Mouse (Mus musculus): ENCODE results near the gene Gpsm2. TPM values are rescaled to one million over a fixed set of nuclear protein-coding genes. Genes with fewer than 3 reads are reported as not detected.

Gene Gpsm2
- total and polyA plus RNA-seq, 3 experiments, result 0.57 to 0.94 (median 0.82) TPM

GRCm38 (mm10) chr3:108739045-108739708 lies 17.1 kb upstream of the Gpsm2 start, which contains the start of gene Aknad1:
Gene Aknad1, plus strand, starts transcription at chr3:108739658.
- Histone ChIP-seq H3K4me3 (no peak within 1 kb of the TSS), H3K27ac (no peak within 1 kb of the TSS), H3K9ac (ENCODE audit: low read depth, low read length) (no peak within 1 kb of the TSS), H3K36me3 (ENCODE audit: control insufficient read depth, insufficient read depth, low read length) (no peaks in the 10 kb centered on the region), H3K27me3 (ENCODE audit: control insufficient read depth, insufficient read depth, low read length) (no peaks in the 10 kb centered on the region; the same call in 1 of the 2 replicates), H3K79me2 (replicated peaks; ENCODE audit: control insufficient read depth, insufficient read depth, low read length) (no peaks in the 10 kb centered on the region), H3K4me1 (ENCODE audit: control insufficient read depth, insufficient read depth, low read length) (no peaks in the 10 kb centered on the region)
- intact Hi-C loops (cut with DNase I), result no loop called here
- TF ChIP-seq CTCF (IDR thresholded peaks at IDR 0.05), result no peak
- TF ChIP-seq EP300 (IDR thresholded peaks at IDR 0.05; ENCODE audit: insufficient read depth, low read depth, low read length), result no peak
- no peak for TF ChIP-seq POLR2A (IDR thresholded peaks at IDR 0.05; ENCODE audit: insufficient read depth, low read depth, low read length)
- WGBS, result 49% methylated on average over 8 of the region's 8 CpGs
- no peak for DNase-seq

- intact Hi-C loops (cut with DNase I), result no loop called here
- 87% methylated on average over 3 of the region's 3 CpGs for WGBS
- TF ChIP-seq CTCF (IDR thresholded peaks at IDR 0.05), result no peak
- TF ChIP-seq POLR2A (IDR thresholded peaks at IDR 0.05; ENCODE audit: insufficient read depth, low read depth, low read length), result no peak
- TF ChIP-seq EP300 (IDR thresholded peaks at IDR 0.05; ENCODE audit: insufficient read depth, low read depth, low read length), result no peak
- DNase-seq, result no peak
- H3K4me1 ChIP-seq (ENCODE audit: control insufficient read depth, insufficient read depth, low read length), result no peaks in the 10 kb centered on the region
- no peak overlapping the region for H3K27ac ChIP-seq
- H3K36me3 ChIP-seq (ENCODE audit: control insufficient read depth, insufficient read depth, low read length), result no peaks in the 10 kb centered on the region
- H3K4me3 ChIP-seq, result no peak overlapping the region
- H3K9ac ChIP-seq (ENCODE audit: low read depth, low read length), result no peak overlapping the region
- no peaks in the 10 kb centered on the region for H3K79me2 ChIP-seq (replicated peaks; ENCODE audit: control insufficient read depth, insufficient read depth, low read length)
- H3K27me3 ChIP-seq (ENCODE audit: control insufficient read depth, insufficient read depth, low read length), result no peaks in the 10 kb centered on the region; the same call in 1 of the 2 replicates
These were observed 15.7 kb upstream of the Gpsm2 start for GRCm38 (mm10) chr3:108737761-108738160.

- H3K4me1 ChIP-seq (ENCODE audit: control insufficient read depth, insufficient read depth, low read length), result no peaks in the 10 kb centered on the region
- no peaks in the 10 kb centered on the region for H3K36me3 ChIP-seq (ENCODE audit: control insufficient read depth, insufficient read depth, low read length)
- DNase-seq, result no peak
- WGBS, result 41% methylated on average over 12 of the region's 12 CpGs
- H3K4me3 ChIP-seq, result no peak overlapping the region
- no peak overlapping the region for H3K27ac ChIP-seq
- H3K9ac ChIP-seq (ENCODE audit: low read depth, low read length), result no peak overlapping the region
- no peak for TF ChIP-seq EP300 (IDR thresholded peaks at IDR 0.05; ENCODE audit: insufficient read depth, low read depth, low read length)
- TF ChIP-seq POLR2A (IDR thresholded peaks at IDR 0.05; ENCODE audit: insufficient read depth, low read depth, low read length), result no peak
- TF ChIP-seq CTCF (IDR thresholded peaks at IDR 0.05), result no peak
- H3K27me3 ChIP-seq (ENCODE audit: control insufficient read depth, insufficient read depth, low read length), result no peaks in the 10 kb centered on the region; the same call in 1 of the 2 replicates
- intact Hi-C loops (cut with DNase I), result no loop called here
- H3K79me2 ChIP-seq (replicated peaks; ENCODE audit: control insufficient read depth, insufficient read depth, low read length), result no peaks in the 10 kb centered on the region
These were observed 8.2 kb upstream of the Gpsm2 start for GRCm38 (mm10) chr3:108730316-108730715.

GRCm38 (mm10) chr3:108727776-108728175 lies 5.7 kb upstream of the Gpsm2 start:
- Histone ChIP-seq H3K79me2 (replicated peaks; ENCODE audit: control insufficient read depth, insufficient read depth, low read length) (no peaks in the 10 kb centered on the region), H3K4me1 (ENCODE audit: control insufficient read depth, insufficient read depth, low read length) (no peaks in the 10 kb centered on the region), H3K9ac (ENCODE audit: low read depth, low read length) (no peak overlapping the region), H3K27ac (no peak overlapping the region), H3K36me3 (ENCODE audit: control insufficient read depth, insufficient read depth, low read length) (no peaks in the 10 kb centered on the region), H3K27me3 (ENCODE audit: control insufficient read depth, insufficient read depth, low read length) (no peaks in the 10 kb centered on the region), H3K4me3 (no peak overlapping the region)
- intact Hi-C loops (cut with DNase I), result no loop called here
- DNase-seq, result no peak
- 74% methylated on average over 3 of the region's 3 CpGs for WGBS
- TF ChIP-seq EP300 (IDR thresholded peaks at IDR 0.05; ENCODE audit: insufficient read depth, low read depth, low read length) (no peak), CTCF (IDR thresholded peaks at IDR 0.05) (no peak), POLR2A (IDR thresholded peaks at IDR 0.05; ENCODE audit: insufficient read depth, low read depth, low read length) (no peak)

- no peak for DNase-seq
- H3K36me3 ChIP-seq (ENCODE audit: control insufficient read depth, insufficient read depth, low read length), result no peaks in the 10 kb centered on the region
- intact Hi-C loops (cut with DNase I), result no loop called here
- no peak for TF ChIP-seq CTCF (IDR thresholded peaks at IDR 0.05)
- TF ChIP-seq POLR2A (IDR thresholded peaks at IDR 0.05; ENCODE audit: insufficient read depth, low read depth, low read length), result no peak
- no peak for TF ChIP-seq EP300 (IDR thresholded peaks at IDR 0.05; ENCODE audit: insufficient read depth, low read depth, low read length)
- H3K9ac ChIP-seq (ENCODE audit: low read depth, low read length), result no peak overlapping the region
- H3K4me3 ChIP-seq, result no peak overlapping the region
- H3K27ac ChIP-seq, result no peak overlapping the region
- no peaks in the 10 kb centered on the region for H3K79me2 ChIP-seq (replicated peaks; ENCODE audit: control insufficient read depth, insufficient read depth, low read length)
- no peaks in the 10 kb centered on the region for H3K4me1 ChIP-seq (ENCODE audit: control insufficient read depth, insufficient read depth, low read length)
- H3K27me3 ChIP-seq (ENCODE audit: control insufficient read depth, insufficient read depth, low read length), result no peaks in the 10 kb centered on the region
These were observed 5.2 kb upstream of the Gpsm2 start for GRCm38 (mm10) chr3:108727344-108727743.

GRCm38 (mm10) chr3:108726413-108726812 lies 4.3 kb upstream of the Gpsm2 start:
- intact Hi-C loops (cut with DNase I), result no loop called here
- Histone ChIP-seq H3K9ac (ENCODE audit: low read depth, low read length) (no peak overlapping the region), H3K4me3 (no peak overlapping the region), H3K79me2 (replicated peaks; ENCODE audit: control insufficient read depth, insufficient read depth, low read length) (no peaks in the 10 kb centered on the region), H3K4me1 (ENCODE audit: control insufficient read depth, insufficient read depth, low read length) (no peaks in the 10 kb centered on the region), H3K36me3 (ENCODE audit: control insufficient read depth, insufficient read depth, low read length) (no peaks in the 10 kb centered on the region), H3K27ac (no peak overlapping the region), H3K27me3 (ENCODE audit: control insufficient read depth, insufficient read depth, low read length) (no peaks in the 10 kb centered on the region)
- TF ChIP-seq EP300 (IDR thresholded peaks at IDR 0.05; ENCODE audit: insufficient read depth, low read depth, low read length), result no peak
- TF ChIP-seq POLR2A (IDR thresholded peaks at IDR 0.05; ENCODE audit: insufficient read depth, low read depth, low read length), result no peak
- no peak for TF ChIP-seq CTCF (IDR thresholded peaks at IDR 0.05)
- DNase-seq, result no peak
- WGBS, result 83% methylated on average over 7 of the region's 7 CpGs
